Mouse (Mus musculus): ENCODE measurements around the gene Fbxo46. TPM values are rescaled to one million over a fixed set of nuclear protein-coding genes. Genes with fewer than 3 reads are reported as not detected.

Fbxo46 gene
- total and polyA plus RNA-seq, 2 experiments from 2014 or later, result 6.2 to 13.1 TPM

- TF ChIP-seq EP300 (IDR thresholded peaks at IDR 0.05; ENCODE audit: low read depth) (no peak), CTCF (IDR thresholded peaks at IDR 0.05; ENCODE audit: low read depth) (no peak)
- Histone ChIP-seq H3K27ac (ENCODE audit: low read depth) (peak overlapping the region; percentile 95), H3K36me3 (replicated peaks; ENCODE audit: control insufficient read depth, insufficient read depth, low read length) (peaks cover 49% of the 10 kb centered on the region), H3K9me3 (replicated peaks; ENCODE audit: control insufficient read depth, low read length) (no peaks in the 10 kb centered on the region), H3K27me3 (ENCODE audit: control insufficient read depth, insufficient read depth, low read length) (no peaks in the 10 kb centered on the region), H3K4me3 (ENCODE audit: low read depth, low read length) (peak overlapping the region; percentile 62), H3K9ac (replicated peaks; ENCODE audit: low read depth, low read length) (peak overlapping the region; percentile 69), H3K4me1 (ENCODE audit: control insufficient read depth, insufficient read depth) (peaks cover 48% of the 10 kb centered on the region), H3K4me2 (ENCODE audit: low read depth, low read length) (peak overlapping the region; percentile 78)
- ATAC-seq (ENCODE audit: insufficient read depth, low read depth), result no peak
- WGBS, result 9% methylated on average over 6 of the region's 6 CpGs
- no peak for DNase-seq (ENCODE audit: low spot score)
Observed at GRCm38 (mm10) chr7:19085495-19085894, 34.2 kb upstream of the Fbxo46 start.

GRCm38 (mm10) chr7:19086042-19086441, 33.6 kb upstream of the Fbxo46 start:
- Histone ChIP-seq H3K4me2 (ENCODE audit: low read depth, low read length) (peak overlapping the region; percentile 78), H3K27me3 (ENCODE audit: control insufficient read depth, insufficient read depth, low read length) (no peaks in the 10 kb centered on the region), H3K4me1 (ENCODE audit: control insufficient read depth, insufficient read depth) (peaks cover 48% of the 10 kb centered on the region), H3K27ac (ENCODE audit: low read depth) (peak overlapping the region; percentile 95), H3K9ac (replicated peaks; ENCODE audit: low read depth, low read length) (no peak overlapping the region; the same call in 1 of the 2 replicates), H3K9me3 (replicated peaks; ENCODE audit: control insufficient read depth, low read length) (no peaks in the 10 kb centered on the region), H3K4me3 (ENCODE audit: low read depth, low read length) (peak overlapping the region; percentile 62), H3K36me3 (replicated peaks; ENCODE audit: control insufficient read depth, insufficient read depth, low read length) (peaks cover 49% of the 10 kb centered on the region)
- TF ChIP-seq CTCF (IDR thresholded peaks at IDR 0.05; ENCODE audit: low read depth), result no peak
- no peak for TF ChIP-seq EP300 (IDR thresholded peaks at IDR 0.05; ENCODE audit: low read depth)
- DNase-seq (ENCODE audit: low spot score), result peak; percentile 65
- ATAC-seq (ENCODE audit: insufficient read depth, low read depth), result peak; percentile 12; the same call in 1 of the 2 replicates
- WGBS, result 18% methylated on average over 14 of the region's 14 CpGs

- Histone ChIP-seq H3K9ac (replicated peaks; ENCODE audit: low read depth, low read length) (no peak overlapping the region), H3K9me3 (replicated peaks; ENCODE audit: control insufficient read depth, low read length) (no peaks in the 10 kb centered on the region), H3K4me2 (ENCODE audit: low read depth, low read length) (no peak overlapping the region; the same call in 1 of the 2 replicates), H3K27me3 (ENCODE audit: control insufficient read depth, insufficient read depth, low read length) (no peaks in the 10 kb centered on the region), H3K27ac (ENCODE audit: low read depth) (no peak overlapping the region), H3K4me3 (ENCODE audit: low read depth, low read length) (no peak overlapping the region), H3K4me1 (ENCODE audit: control insufficient read depth, insufficient read depth) (peaks cover 42% of the 10 kb centered on the region), H3K36me3 (replicated peaks; ENCODE audit: control insufficient read depth, insufficient read depth, low read length) (peaks cover 49% of the 10 kb centered on the region)
- DNase-seq (ENCODE audit: low spot score), result no peak
- no peak for ATAC-seq (ENCODE audit: insufficient read depth, low read depth)
- 75% methylated on average over 18 of the region's 18 CpGs for WGBS
- no peak for TF ChIP-seq CTCF (IDR thresholded peaks at IDR 0.05; ENCODE audit: low read depth)
- no peak for TF ChIP-seq EP300 (IDR thresholded peaks at IDR 0.05; ENCODE audit: low read depth)
Observed at GRCm38 (mm10) chr7:19086760-19087159, 32.9 kb upstream of the Fbxo46 start.

GRCm38 (mm10) chr7:19088813-19089212, 30.8 kb upstream of the Fbxo46 start:
- H3K27me3 ChIP-seq (ENCODE audit: control insufficient read depth, insufficient read depth, low read length), result no peaks in the 10 kb centered on the region
- H3K4me3 ChIP-seq (ENCODE audit: low read depth, low read length), result no peak overlapping the region
- H3K4me2 ChIP-seq (ENCODE audit: low read depth, low read length), result no peak overlapping the region
- H3K9ac ChIP-seq (replicated peaks; ENCODE audit: low read depth, low read length), result no peak overlapping the region
- no peak for TF ChIP-seq EP300 (IDR thresholded peaks at IDR 0.05; ENCODE audit: low read depth)
- TF ChIP-seq CTCF (IDR thresholded peaks at IDR 0.05; ENCODE audit: low read depth), result peak; percentile 72
- H3K4me1 ChIP-seq (ENCODE audit: control insufficient read depth, insufficient read depth), result peaks cover 28% of the 10 kb centered on the region
- 37% methylated on average over 10 of the region's 10 CpGs for WGBS
- peaks cover 48% of the 10 kb centered on the region for H3K36me3 ChIP-seq (replicated peaks; ENCODE audit: control insufficient read depth, insufficient read depth, low read length)
- DNase-seq (ENCODE audit: low spot score) (peak; percentile 65), ATAC-seq (ENCODE audit: insufficient read depth, low read depth) (no peak)
- H3K27ac ChIP-seq (ENCODE audit: low read depth), result no peak overlapping the region
- H3K9me3 ChIP-seq (replicated peaks; ENCODE audit: control insufficient read depth, low read length), result no peaks in the 10 kb centered on the region

- no peak overlapping the region; the same call in 1 of the 2 replicates for H3K4me2 ChIP-seq (ENCODE audit: low read depth, low read length)
- no peak for TF ChIP-seq EP300 (IDR thresholded peaks at IDR 0.05; ENCODE audit: low read depth)
- no peak for TF ChIP-seq CTCF (IDR thresholded peaks at IDR 0.05; ENCODE audit: low read depth)
- H3K36me3 ChIP-seq (replicated peaks; ENCODE audit: control insufficient read depth, insufficient read depth, low read length), result peaks cover 48% of the 10 kb centered on the region
- H3K4me3 ChIP-seq (ENCODE audit: low read depth, low read length), result no peak overlapping the region
- H3K27me3 ChIP-seq (ENCODE audit: control insufficient read depth, insufficient read depth, low read length), result no peaks in the 10 kb centered on the region
- H3K27ac ChIP-seq (ENCODE audit: low read depth), result no peak overlapping the region
- no peaks in the 10 kb centered on the region for H3K9me3 ChIP-seq (replicated peaks; ENCODE audit: control insufficient read depth, low read length)
- WGBS, result 66% methylated on average over 17 of the region's 17 CpGs
- H3K4me1 ChIP-seq (ENCODE audit: control insufficient read depth, insufficient read depth), result peaks cover 15% of the 10 kb centered on the region
- DNase-seq (ENCODE audit: low spot score) (no peak), ATAC-seq (ENCODE audit: insufficient read depth, low read depth) (no peak)
- H3K9ac ChIP-seq (replicated peaks; ENCODE audit: low read depth, low read length), result no peak overlapping the region
Observed at GRCm38 (mm10) chr7:19091913-19092312, 27.7 kb upstream of the Fbxo46 start.
